In the genomic region with DNA sequence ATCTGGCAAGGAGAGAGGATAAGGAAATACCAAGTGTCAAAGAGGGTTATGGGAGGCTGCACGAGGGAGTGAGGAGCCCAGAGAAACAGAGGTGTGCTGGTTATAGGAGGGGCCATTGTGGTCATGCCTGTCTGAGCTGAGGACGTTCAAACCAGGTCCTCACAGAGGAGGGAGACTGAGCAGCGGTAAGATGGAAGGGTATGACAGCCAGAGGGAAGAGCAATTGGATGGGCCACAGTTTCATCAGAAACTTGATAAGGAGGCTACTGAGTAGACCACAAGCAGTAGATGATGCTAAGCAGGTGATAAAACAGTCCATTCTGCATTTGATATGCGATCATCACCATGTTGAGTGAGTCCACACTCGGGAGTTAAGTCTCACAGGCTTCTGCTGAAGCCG, we compare ENCODE assay signal across 20 mouse cellular contexts.
"Had no signal": no experiment of that assay in that cellular context is flagged by ENCODE, and none has a peak within 500 bp of the region (broad histone marks: within the 10 kb centered on the region; RNA-seq: fewer than 3 reads in every experiment).

No protein-coding gene starts in this region.

- H3K9me3 ChIP-seq: midbrain, embryonic 10.5 days; midbrain, embryonic 12.5 days; neural tube, embryonic 13.5 days; neural tube, embryonic 15.5 days had no signal

- H3K27me3 ChIP-seq: megakaryocyte, embryonic 14.5 days; midbrain, embryonic 12.5 days; neural tube, embryonic 13.5 days; neural tube, embryonic 15.5 days had no signal

- H3K4me3 ChIP-seq: megakaryocyte, embryonic 14.5 days; midbrain, embryonic 10.5 days; midbrain, embryonic 12.5 days; myocyte; neural tube, embryonic 13.5 days; neural tube, embryonic 15.5 days had no signal

- H3K4me2 ChIP-seq: lung, embryonic 14.5 days; midbrain, embryonic 12.5 days; neural tube, embryonic 13.5 days; neural tube, embryonic 15.5 days had no signal

- H3K27ac ChIP-seq: midbrain, embryonic 10.5 days; midbrain, embryonic 12.5 days; neural tube, embryonic 13.5 days; neural tube, embryonic 15.5 days had no signal

- ATAC-seq: midbrain, embryonic 16.5 days had no signal

- H3K9ac ChIP-seq: lung, embryonic 14.5 days; midbrain, embryonic 12.5 days; neural tube, embryonic 13.5 days; neural tube, embryonic 15.5 days had no signal

- DNase-seq: lung, adult 18-20 months; lung, postnatal 10 days; lung, postnatal 4 days; midbrain, embryonic 14.5 days; retina, postnatal 1 day; right cerebral cortex, adult 18-20 months; right cerebral cortex, postnatal 25 days; right cerebral cortex, postnatal 4 days; spleen, adult 18-20 months; thymus, adult 18-20 months; thymus, postnatal 14 days; thymus, postnatal 36 days had no signal

- H3K36me3 ChIP-seq: midbrain, embryonic 10.5 days; midbrain, embryonic 12.5 days; neural tube, embryonic 13.5 days; neural tube, embryonic 15.5 days had no signal
